Mouse (Mus musculus) hindbrain, embryonic 16.5 days (tissue): ENCODE results near the gene Ifng. TPM values are rescaled to one million over a fixed set of nuclear protein-coding genes. Genes with fewer than 3 reads are reported as not detected.

Source experiments
- ATAC-seq: fragments of 200-750 bp; cut with Nextera tagmentation; 2 replicates; pipeline ENCODE4 v1.8.0; 2017; ENCODE audit warnings: moderate TSS enrichment, moderate library complexity
- H3K27ac ChIP-seq: fragments of 300-500 bp; sonication (generic); 2 replicates; pipeline ENCODE4 v1.5.1; 2014; ENCODE audit warnings: low read depth, mild to moderate bottlenecking, control low read depth, low read length, moderate library complexity
- H3K27me3 ChIP-seq: fragments of 300-500 bp; sonication (generic); replicated peaks from 2 replicates; pipeline ENCODE4 v1.6.1; 2014; ENCODE audit warnings: low read length; ENCODE audit not compliant: control insufficient read depth, insufficient read depth
- H3K36me3 ChIP-seq: fragments of 300-500 bp; sonication (generic); 2 replicates; pipeline ENCODE4 v1.6.1; 2014; ENCODE audit warnings: mild to moderate bottlenecking, low read length, moderate library complexity, mixed read lengths; ENCODE audit not compliant: control insufficient read depth, insufficient read depth
- H3K4me1 ChIP-seq: fragments of 300-500 bp; sonication (generic); 2 replicates; pipeline ENCODE4 v1.6.1; 2014; ENCODE audit warnings: low read depth, low read length; ENCODE audit not compliant: control insufficient read depth, insufficient read depth
- H3K4me2 ChIP-seq: fragments of 300-500 bp; sonication (generic); 2 replicates; pipeline ENCODE4 v1.6.1; 2014; ENCODE audit warnings: mild to moderate bottlenecking, low read length, control low read depth, moderate library complexity
- H3K4me3 ChIP-seq: fragments of 300-500 bp; sonication (generic); 2 replicates; pipeline ENCODE4 v1.5.1; 2014; ENCODE audit warnings: mild to moderate bottlenecking, low read length, control low read depth, moderate library complexity
- H3K9ac ChIP-seq: fragments of 300-500 bp; sonication (generic); 2 replicates; pipeline ENCODE4 v1.6.1; 2014; ENCODE audit warnings: low read depth, mild to moderate bottlenecking, control low read depth, low read length, moderate library complexity
- H3K9me3 ChIP-seq: fragments of 300-500 bp; sonication (generic); 2 replicates; pipeline ENCODE4 v1.6.1; 2014; ENCODE audit warnings: mild to moderate bottlenecking, low read length, moderate library complexity; ENCODE audit not compliant: control insufficient read depth
- WGBS: fragments of 180-500 bp; shearing (Covaris S2); extraction: QIAGEN DNeasy Blood & Tissue Kit; methylation state at CpG from one replicate; pipeline ENCODE4 v1.1.7; 2014; 5-methylcytosine and 5-hydroxymethylcytosine counted together
- polyA plus RNA-seq: library from polyadenylated mRNA; unstranded; fragments of >200 nt; fragmentation: Nextera tagmentation; extraction: Ambion mirVana; gene quantifications from 2 replicates; pipeline ENCODE4 v1.2.1, GENCODE M21; 2015

The Ifng gene
- polyA plus RNA-seq, 1 experiment from 2014 or later, result not detected

- Histone ChIP-seq H3K9ac (no peak overlapping the region), H3K27me3 (no peaks in the 10 kb centered on the region), H3K36me3 (no peaks in the 10 kb centered on the region), H3K9me3 (no peaks in the 10 kb centered on the region), H3K4me3 (no peak overlapping the region), H3K4me1 (no peaks in the 10 kb centered on the region), H3K27ac (no peak overlapping the region), H3K4me2 (no peak overlapping the region)
- no peak for ATAC-seq
- 89% methylated on average over 6 of the region's 6 CpGs for WGBS
Measured at GRCm38 (mm10) chr10:118442999-118443398, 2.2 kb downstream of the Ifng start.

GRCm38 (mm10) chr10:118445021-118445420, 4.2 kb downstream of the Ifng start:
- Histone ChIP-seq H3K4me1 (no peaks in the 10 kb centered on the region), H3K4me3 (no peak overlapping the region), H3K27ac (no peak overlapping the region), H3K4me2 (no peak overlapping the region), H3K27me3 (no peaks in the 10 kb centered on the region), H3K36me3 (no peaks in the 10 kb centered on the region), H3K9me3 (no peaks in the 10 kb centered on the region; the same call in 1 of the 2 replicates), H3K9ac (no peak overlapping the region)
- ATAC-seq, result no peak
- WGBS, result 92% methylated on average over 6 of the region's 6 CpGs

GRCm38 (mm10) chr10:118445502-118445901, 4.7 kb downstream of the Ifng start:
- Histone ChIP-seq H3K4me3 (no peak overlapping the region), H3K4me2 (no peak overlapping the region), H3K4me1 (no peaks in the 10 kb centered on the region), H3K27ac (no peak overlapping the region), H3K36me3 (no peaks in the 10 kb centered on the region), H3K27me3 (no peaks in the 10 kb centered on the region), H3K9me3 (no peaks in the 10 kb centered on the region; the same call in 1 of the 2 replicates), H3K9ac (no peak overlapping the region)
- no peak for ATAC-seq
- 71% methylated on average over 8 of the region's 8 CpGs for WGBS

- no peaks in the 10 kb centered on the region for H3K4me1 ChIP-seq
- whole genome bisulfite sequencing, result 78% methylated on average over 14 of the region's 14 CpGs
- H3K9ac ChIP-seq, result no peak overlapping the region
- H3K36me3 ChIP-seq, result no peaks in the 10 kb centered on the region
- no peak for ATAC-seq
- no peak overlapping the region for H3K27ac ChIP-seq
- H3K4me2 ChIP-seq, result no peak overlapping the region
- no peaks in the 10 kb centered on the region for H3K27me3 ChIP-seq
- no peaks in the 10 kb centered on the region; the same call in 1 of the 2 replicates for H3K9me3 ChIP-seq
- H3K4me3 ChIP-seq, result no peak overlapping the region
Measured at GRCm38 (mm10) chr10:118445978-118446377, 5.1 kb downstream of the Ifng start.

- Histone ChIP-seq H3K36me3 (no peaks in the 10 kb centered on the region), H3K9me3 (no peaks in the 10 kb centered on the region; the same call in 1 of the 2 replicates), H3K4me2 (no peak overlapping the region), H3K9ac (no peak overlapping the region), H3K27ac (no peak overlapping the region), H3K4me1 (no peaks in the 10 kb centered on the region), H3K27me3 (no peaks in the 10 kb centered on the region), H3K4me3 (no peak overlapping the region)
- no peak for ATAC-seq
- 80% methylated on average over 2 of the region's 2 CpGs for WGBS
Measured at GRCm38 (mm10) chr10:118451747-118452146, 10.9 kb downstream of the Ifng start.

- Histone ChIP-seq H3K4me3 (no peak overlapping the region), H3K9ac (no peak overlapping the region), H3K4me1 (no peaks in the 10 kb centered on the region), H3K27ac (no peak overlapping the region), H3K27me3 (no peaks in the 10 kb centered on the region), H3K9me3 (no peaks in the 10 kb centered on the region), H3K4me2 (no peak overlapping the region), H3K36me3 (no peaks in the 10 kb centered on the region)
- WGBS, result 92% methylated on average over 4 of the region's 4 CpGs
- ATAC-seq, result no peak
Measured at GRCm38 (mm10) chr10:118458729-118459128, 17.9 kb downstream of the Ifng start.

- Histone ChIP-seq H3K9ac (no peak overlapping the region), H3K27ac (no peak overlapping the region), H3K27me3 (no peaks in the 10 kb centered on the region), H3K4me3 (no peak overlapping the region), H3K4me1 (no peaks in the 10 kb centered on the region), H3K36me3 (no peaks in the 10 kb centered on the region), H3K9me3 (peaks cover 4% of the 10 kb centered on the region; the same call in 1 of the 2 replicates), H3K4me2 (no peak overlapping the region)
- WGBS, result 62% methylated on average over 6 of the region's 6 CpGs
- no peak for ATAC-seq
Measured at GRCm38 (mm10) chr10:118461126-118461767, 20.4 kb downstream of the Ifng start.

- no peak for ATAC-seq
- H3K27ac ChIP-seq, result no peak overlapping the region
- H3K4me3 ChIP-seq, result no peak overlapping the region
- no peaks in the 10 kb centered on the region for H3K27me3 ChIP-seq
- no peaks in the 10 kb centered on the region for H3K4me1 ChIP-seq
- H3K36me3 ChIP-seq, result no peaks in the 10 kb centered on the region
- H3K4me2 ChIP-seq, result no peak overlapping the region
- peaks cover 4% of the 10 kb centered on the region; the same call in 1 of the 2 replicates for H3K9me3 ChIP-seq
- WGBS, result 45% methylated on average over 6 of the region's 6 CpGs
- no peak overlapping the region for H3K9ac ChIP-seq
Measured at GRCm38 (mm10) chr10:118466481-118466880, 25.6 kb downstream of the Ifng start.

GRCm38 (mm10) chr10:118469047-118469446, 28.2 kb downstream of the Ifng start:
- H3K9ac ChIP-seq, result no peak overlapping the region
- H3K4me2 ChIP-seq, result no peak overlapping the region
- H3K4me1 ChIP-seq, result no peaks in the 10 kb centered on the region
- ATAC-seq, result no peak
- no peaks in the 10 kb centered on the region for H3K27me3 ChIP-seq
- no peak overlapping the region for H3K27ac ChIP-seq
- H3K9me3 ChIP-seq, result peaks cover 2% of the 10 kb centered on the region; the same call in 1 of the 2 replicates
- no peak overlapping the region for H3K4me3 ChIP-seq
- 87% methylated on average over 3 of the region's 3 CpGs for WGBS
- no peaks in the 10 kb centered on the region for H3K36me3 ChIP-seq
